Comparison of ENCODE assay signal across 20 mouse cellular contexts in the genomic region with DNA sequence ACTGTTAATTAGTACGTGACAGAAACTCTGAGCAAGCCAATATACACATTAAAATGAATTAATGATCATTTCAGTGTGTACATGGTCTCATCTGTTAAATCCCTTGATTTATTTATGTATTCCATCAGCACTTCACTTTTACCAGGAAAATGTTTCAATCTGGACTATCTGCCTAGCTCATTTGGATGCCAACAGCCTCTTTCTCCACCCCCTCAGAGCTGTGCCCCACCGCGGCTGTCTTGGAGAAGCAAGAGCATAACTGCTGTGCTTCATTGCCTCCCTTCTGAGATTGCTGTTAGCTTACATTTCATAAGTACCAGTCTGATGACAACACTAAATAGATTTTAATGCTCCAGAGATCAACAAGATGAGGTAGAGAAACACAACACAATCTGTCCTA. TPM values are rescaled to one million over a fixed set of nuclear protein-coding genes. Genes with fewer than 3 reads are reported as not detected.
A peak's percentile ranks its signal among the peaks of the same experiment; 100 is the strongest.
DNase-seq lines count a peak whose midpoint lies in the region; ATAC-seq lines count a peak whose summit lies in the region.
"Had no signal": no experiment of that assay in that cellular context is flagged by ENCODE, and none has a peak within 500 bp of the region (broad histone marks: within the 10 kb centered on the region; RNA-seq: fewer than 3 reads in every experiment).

No protein-coding gene starts in this region.

- no peak overlapping the region for H3K4me2 ChIP-seq in midbrain, embryonic 16.5 days (ENCODE audit: low read length)
- H3K4me2 ChIP-seq in midbrain, embryonic 11.5 days: no peak overlapping the region
- no peak overlapping the region for H3K4me2 ChIP-seq in hindbrain, embryonic 14.5 days (replicated peaks)
- H3K4me2 ChIP-seq: heart, embryonic 15.5 days; intestine, embryonic 15.5 days; limb, embryonic 13.5 days; liver, embryonic 15.5 days had no signal

- H3K27me3 ChIP-seq in midbrain, embryonic 16.5 days (ENCODE audit: control insufficient read depth, insufficient read depth, low read depth, low read length): no peaks in the 10 kb centered on the region
- H3K27me3 ChIP-seq in midbrain, embryonic 11.5 days (ENCODE audit: control insufficient read depth, insufficient read depth, low read length): no peaks in the 10 kb centered on the region
- no peaks in the 10 kb centered on the region for H3K27me3 ChIP-seq in hindbrain, embryonic 14.5 days (ENCODE audit: control insufficient read depth, insufficient read depth, low read length)
- H3K27me3 ChIP-seq: heart, embryonic 15.5 days; intestine, embryonic 15.5 days; limb, embryonic 13.5 days; liver, embryonic 15.5 days had no signal

- H3K4me1 ChIP-seq in midbrain, embryonic 16.5 days (ENCODE audit: control insufficient read depth, insufficient read depth, low read length): no peaks in the 10 kb centered on the region
- no peaks in the 10 kb centered on the region for H3K4me1 ChIP-seq in midbrain, embryonic 11.5 days (ENCODE audit: control insufficient read depth, insufficient read depth, low read length)
- no peaks in the 10 kb centered on the region for H3K4me1 ChIP-seq in hindbrain, embryonic 14.5 days (replicated peaks; ENCODE audit: control insufficient read depth, insufficient read depth, low read length)
- H3K4me1 ChIP-seq: heart, embryonic 15.5 days; intestine, embryonic 15.5 days; limb, embryonic 13.5 days; liver, embryonic 15.5 days had no signal

- no peak overlapping the region for H3K4me3 ChIP-seq in midbrain, embryonic 16.5 days (ENCODE audit: low read depth, low read length)
- H3K4me3 ChIP-seq in midbrain, embryonic 11.5 days (ENCODE audit: low read depth, low read length): no peak overlapping the region
- H3K4me3 ChIP-seq in hindbrain, embryonic 14.5 days (replicated peaks; ENCODE audit: low read length): no peak overlapping the region
- H3K4me3 ChIP-seq: heart, adult 2 months; heart, embryonic 15.5 days; intestine, embryonic 15.5 days; limb, embryonic 13.5 days; liver, embryonic 15.5 days had no signal

- H3K9ac ChIP-seq in midbrain, embryonic 16.5 days (ENCODE audit: low read depth, low read length): no peak overlapping the region
- no peak overlapping the region for H3K9ac ChIP-seq in midbrain, embryonic 11.5 days (ENCODE audit: low read length)
- H3K9ac ChIP-seq in hindbrain, embryonic 14.5 days: no peak overlapping the region
- H3K9ac ChIP-seq: heart, embryonic 15.5 days; intestine, embryonic 15.5 days; limb, embryonic 13.5 days; liver, embryonic 15.5 days had no signal

- WGBS in midbrain, embryonic 16.5 days: 46% methylated on average over 3 of the region's 3 CpGs
- 73% methylated on average over 3 of the region's 3 CpGs for WGBS in midbrain, embryonic 11.5 days
- WGBS in hindbrain, embryonic 14.5 days: 56% methylated on average over 3 of the region's 3 CpGs

- 0 out of 2 replicates have a peak, but pooled peaks have one; percentile 11 for ATAC-seq in midbrain, embryonic 16.5 days
- no peak for ATAC-seq in midbrain, embryonic 11.5 days (ENCODE audit: low FRiP score)
- peak; percentile 68; the same call in 1 of the 2 replicates for ATAC-seq in hindbrain, embryonic 14.5 days (ENCODE audit: low FRiP score)
- ATAC-seq in megakaryocyte-erythroid progenitor cell, adult 5-6 weeks (replicated peaks; ENCODE audit: low FRiP score, low TSS enrichment, poor library complexity, severe bottlenecking): no peak
- ATAC-seq: intestine, embryonic 15.5 days had no signal

- DNase-seq in layer of hippocampus, adult 11-12 months (ENCODE audit: low spot score): peak; percentile 3
- DNase-seq in layer of hippocampus, postnatal 25 days (ENCODE audit: extremely low spot score in 1 of 2, low spot score in 1 of 2): no peak
- no peak for DNase-seq in midbrain, embryonic 11.5 days (ENCODE audit: low spot score, missing footprints)
- DNase-seq in hindbrain, embryonic 14.5 days (ENCODE audit: low spot score): no peak
- DNase-seq in thymus, postnatal 14 days: no peak
- DNase-seq: adrenal gland, adult 8-10 months; cerebellum, adult 11-12 months; cerebellum, postnatal 25 days; embryo, embryonic 11 days; gastrocnemius, postnatal 25 days; heart, adult 2 months; heart, postnatal 4 days; thymus, postnatal 25 days had no signal

- no peak overlapping the region for H3K27ac ChIP-seq in midbrain, embryonic 16.5 days (ENCODE audit: low read length)
- no peak overlapping the region for H3K27ac ChIP-seq in midbrain, embryonic 11.5 days (ENCODE audit: low read depth, low read length)
- H3K27ac ChIP-seq in hindbrain, embryonic 14.5 days: no peak overlapping the region
- H3K27ac ChIP-seq: heart, adult 2 months; heart, embryonic 15.5 days; intestine, embryonic 15.5 days; limb, embryonic 13.5 days; liver, embryonic 15.5 days; macrophage had no signal

- H3K36me3 ChIP-seq in midbrain, embryonic 16.5 days (ENCODE audit: control insufficient read depth, insufficient read depth, low read length): no peaks in the 10 kb centered on the region
- no peaks in the 10 kb centered on the region for H3K36me3 ChIP-seq in midbrain, embryonic 11.5 days (ENCODE audit: control insufficient read depth, insufficient read depth, low read length)
- no peaks in the 10 kb centered on the region for H3K36me3 ChIP-seq in hindbrain, embryonic 14.5 days (replicated peaks; ENCODE audit: control insufficient read depth, insufficient read depth)
- H3K36me3 ChIP-seq: heart, embryonic 15.5 days; intestine, embryonic 15.5 days; limb, embryonic 13.5 days; liver, embryonic 15.5 days had no signal

- H3K9me3 ChIP-seq in midbrain, embryonic 16.5 days (replicated peaks; ENCODE audit: control insufficient read depth, low read length, poor library complexity, severe bottlenecking): no peaks in the 10 kb centered on the region
- no peaks in the 10 kb centered on the region for H3K9me3 ChIP-seq in midbrain, embryonic 11.5 days (ENCODE audit: control insufficient read depth, low read length)
- no peaks in the 10 kb centered on the region for H3K9me3 ChIP-seq in hindbrain, embryonic 14.5 days (ENCODE audit: control insufficient read depth, low read length)
- H3K9me3 ChIP-seq: heart, embryonic 15.5 days; intestine, embryonic 15.5 days; limb, embryonic 13.5 days; liver, embryonic 15.5 days had no signal

RNA-seq across cellular contexts. Expression of gene Lamp2, which starts 52.4 kb away (rescaled TPM):
- 10 to 100 TPM; 69.8 to 70.9 TPM for total RNA-seq in layer of hippocampus, postnatal 25 days (2021)
- polyA plus RNA-seq in midbrain, embryonic 16.5 days (2015; fragmentation: Nextera tagmentation; extraction: Ambion mirVana): 51.9 and 55.4 TPM in 2 replicates
- polyA plus RNA-seq in midbrain, embryonic 11.5 days (2014; fragmentation: Nextera tagmentation; extraction: Ambion mirVana): 90.1 and 98.7 TPM in 2 replicates
- 85.4 and 88.3 TPM in 2 replicates for polyA plus RNA-seq in hindbrain, embryonic 14.5 days (2014; fragmentation: Nextera tagmentation; extraction: Ambion mirVana)
- total RNA-seq in megakaryocyte-erythroid progenitor cell, adult 5-6 weeks (2014; fragmentation: Nextera tagmentation): 47.0 and 47.2 TPM in 2 replicates
- total RNA-seq in megakaryocyte-erythroid progenitor cell, adult 5-6 weeks (2017): 73.7 and 82.0 TPM in 2 replicates

Comparison
In these comparisons a context has a peak if more than half of its experiments do, and no peak if none do; other contexts are left out.
1. ATAC-seq: peak in midbrain, embryonic 16.5 days (single experiment) and hindbrain, embryonic 14.5 days (single experiment); none in midbrain, embryonic 11.5 days (single experiment) and megakaryocyte-erythroid progenitor cell, adult 5-6 weeks (single experiment).